Mouse (Mus musculus) midbrain, postnatal 0 days (tissue): Measurements from ENCODE around the gene Ckm. TPM values are rescaled to one million over a fixed set of nuclear protein-coding genes. Genes with fewer than 3 reads are reported as not detected.

ENCODE experiments used
- ATAC-seq: fragments of 200-750 bp; cut with Nextera tagmentation; 2 replicates; pipeline ENCODE4 v1.8.0; 2017; ENCODE audit warnings: moderate number of reproducible peaks, mild to moderate bottlenecking, moderate TSS enrichment, moderate library complexity; ENCODE audit not compliant: low FRiP score
- DNase-seq: peaks from one replicate; pipeline ENCODE4 v3.0.0-alpha.2; 2015; ENCODE audit warnings: low spot score
- H3K27ac ChIP-seq: fragments of 300-500 bp; sonication (generic); 2 replicates; pipeline ENCODE4 v1.5.1; 2014; ENCODE audit warnings: low read depth, mild to moderate bottlenecking, low read length, mixed read lengths
- H3K27me3 ChIP-seq: fragments of 300-500 bp; sonication (generic); 2 replicates; pipeline ENCODE4 v1.6.1; 2014; ENCODE audit warnings: low read length, control low read depth, mixed read lengths; ENCODE audit not compliant: insufficient read depth
- H3K36me3 ChIP-seq: fragments of 300-500 bp; sonication (generic); 2 replicates; pipeline ENCODE4 v1.6.1; 2014; ENCODE audit warnings: low read length, control low read depth, mixed read lengths; ENCODE audit not compliant: insufficient read depth
- H3K4me1 ChIP-seq: fragments of 300-500 bp; sonication (generic); 2 replicates; pipeline ENCODE4 v1.6.1; 2014; ENCODE audit warnings: mild to moderate bottlenecking, control low read depth, antibody characterized with exemption, low read length, mixed read lengths; ENCODE audit not compliant: insufficient read depth
- H3K4me2 ChIP-seq: fragments of 300-500 bp; sonication (generic); 2 replicates; pipeline ENCODE4 v1.6.1; 2014; ENCODE audit warnings: low read depth, mild to moderate bottlenecking, low read length, mixed read lengths; ENCODE audit not compliant: poor library complexity, severe bottlenecking
- H3K4me3 ChIP-seq: fragments of 300-500 bp; sonication (generic); 2 replicates; pipeline ENCODE4 v1.5.1; 2014; ENCODE audit warnings: low read depth, mild to moderate bottlenecking, low read length, moderate library complexity
- H3K9ac ChIP-seq: fragments of 300-500 bp; sonication (generic); replicated peaks from 2 replicates; pipeline ENCODE4 v1.6.1; 2014; ENCODE audit warnings: mild to moderate bottlenecking, low read length, moderate library complexity, mixed read lengths; ENCODE audit not compliant: poor library complexity, severe bottlenecking
- H3K9me3 ChIP-seq: fragments of 300-500 bp; sonication (generic); 2 replicates; pipeline ENCODE4 v1.6.1; 2016; ENCODE audit warnings: low read length, control low read depth
- CTCF ChIP-seq: IDR thresholded peaks from 2 replicates; pipeline ENCODE4 v1.5.1; 2016; ENCODE audit warnings: antibody characterized with exemption, mild to moderate bottlenecking
- WGBS: fragments of 180-500 bp; shearing (Covaris S2); extraction: QIAGEN DNeasy Blood & Tissue Kit; methylation state at CpG from one replicate; pipeline ENCODE4 v1.1.7; 2014; 5-methylcytosine and 5-hydroxymethylcytosine counted together
- polyA plus RNA-seq: library from polyadenylated mRNA; unstranded; fragments of >200 nt; fragmentation: Nextera tagmentation; extraction: Ambion mirVana; gene quantifications from 2 replicates; pipeline ENCODE4 v1.2.1, GENCODE M21; 2015
- total RNA-seq: library from RNA; depleted of rRNA; stranded (reverse); fragments of >200 nt; gene quantifications from 2 replicates; pipeline ENCODE4 v1.2.3, GENCODE M21; 2014

The Ckm gene
- total and polyA plus RNA-seq, 2 experiments from 2014 or later, result 0.25 to 8.2 TPM

GRCm38 (mm10) chr7:19399496-19400280 lies 4.9 kb upstream of the Ckm start:
- 4% methylated on average over 25 of the region's 27 CpGs for WGBS
- ATAC-seq, result no peak
- Histone ChIP-seq H3K4me2 (peak overlapping the region; percentile 27), H3K4me3 (no peak overlapping the region), H3K9me3 (no peaks in the 10 kb centered on the region), H3K27me3 (peaks cover 25% of the 10 kb centered on the region), H3K27ac (no peak overlapping the region), H3K4me1 (no peaks in the 10 kb centered on the region), H3K36me3 (peaks cover 8% of the 10 kb centered on the region), H3K9ac (peak overlapping the region; percentile 44)
- no peak for TF ChIP-seq CTCF
- DNase-seq, result no peak

GRCm38 (mm10) chr7:19400946-19401345 lies 3.6 kb upstream of the Ckm start:
- Histone ChIP-seq H3K9me3 (no peaks in the 10 kb centered on the region), H3K4me1 (no peaks in the 10 kb centered on the region), H3K4me3 (no peak overlapping the region), H3K9ac (no peak overlapping the region), H3K36me3 (no peaks in the 10 kb centered on the region), H3K4me2 (no peak overlapping the region), H3K27me3 (peaks cover 25% of the 10 kb centered on the region), H3K27ac (no peak overlapping the region)
- 84% methylated on average over 4 of the region's 4 CpGs for WGBS
- TF ChIP-seq CTCF, result peak; percentile 37
- no peak for DNase-seq
- ATAC-seq, result no peak

- Histone ChIP-seq H3K36me3 (no peaks in the 10 kb centered on the region), H3K9ac (no peak overlapping the region), H3K4me3 (no peak overlapping the region), H3K9me3 (no peaks in the 10 kb centered on the region), H3K27me3 (peaks cover 27% of the 10 kb centered on the region), H3K4me2 (no peak overlapping the region), H3K4me1 (no peaks in the 10 kb centered on the region), H3K27ac (no peak overlapping the region)
- DNase-seq (no peak), ATAC-seq (no peak)
- WGBS, result 67% methylated on average over 9 of the region's 9 CpGs
- no peak for TF ChIP-seq CTCF
These were observed 2.0 kb upstream of the Ckm start for GRCm38 (mm10) chr7:19402535-19403112.

- ATAC-seq (no peak), DNase-seq (no peak)
- TF ChIP-seq CTCF, result no peak
- Histone ChIP-seq H3K4me2 (peak within 1 kb of the TSS; percentile 90), H3K27me3 (peaks cover 27% of the 10 kb centered on the region), H3K4me3 (peak within 1 kb of the TSS; percentile 47), H3K9ac (peak within 1 kb of the TSS; percentile 0; the same call in 1 of the 2 replicates), H3K4me1 (no peaks in the 10 kb centered on the region), H3K9me3 (no peaks in the 10 kb centered on the region), H3K27ac (no peak within 1 kb of the TSS), H3K36me3 (no peaks in the 10 kb centered on the region)
- under 1% methylated on average over 58 of the region's 62 CpGs for WGBS
These were observed 762 bp upstream of the Ckm start, which contains the start of gene Klc3 for GRCm38 (mm10) chr7:19403731-19404296. Gene Klc3, minus strand, starts transcription at chr7:19404104.

- Histone ChIP-seq H3K4me1 (no peaks in the 10 kb centered on the region), H3K4me3 (no peak overlapping the region), H3K36me3 (no peaks in the 10 kb centered on the region), H3K27me3 (peaks cover 24% of the 10 kb centered on the region), H3K9ac (no peak overlapping the region), H3K9me3 (no peaks in the 10 kb centered on the region), H3K27ac (no peak overlapping the region), H3K4me2 (peak overlapping the region; percentile 34)
- 3% methylated on average over 19 of the region's 19 CpGs for WGBS
- TF ChIP-seq CTCF, result peak; percentile 94
- ATAC-seq (no peak; the same call in 1 of the 2 replicates), DNase-seq (peak; percentile 71)
These were observed 841 bp downstream of the Ckm start for GRCm38 (mm10) chr7:19405417-19405816.

GRCm38 (mm10) chr7:19409753-19410152 lies 5.2 kb downstream of the Ckm start:
- TF ChIP-seq CTCF, result no peak
- H3K9ac ChIP-seq, result no peak overlapping the region
- no peak overlapping the region for H3K4me3 ChIP-seq
- ATAC-seq (0 out of 2 replicates have a peak, but pooled peaks have one; percentile 22), DNase-seq (no peak)
- H3K4me2 ChIP-seq, result no peak overlapping the region
- H3K27me3 ChIP-seq, result peaks cover 3% of the 10 kb centered on the region; the same call in 1 of the 2 replicates
- H3K4me1 ChIP-seq, result no peaks in the 10 kb centered on the region
- H3K9me3 ChIP-seq, result no peaks in the 10 kb centered on the region
- WGBS, result 59% methylated on average over 6 of the region's 6 CpGs
- H3K27ac ChIP-seq, result no peak overlapping the region
- H3K36me3 ChIP-seq, result no peaks in the 10 kb centered on the region
